Mouse (Mus musculus): ENCODE data around the gene Gcnt2.
"Not testable (repeated sequence)": the region's sequence is repeated elsewhere in the genome, so short reads cannot be mapped to it uniquely, and the experiment has no call there.

Gcnt2 gene

DNA sequence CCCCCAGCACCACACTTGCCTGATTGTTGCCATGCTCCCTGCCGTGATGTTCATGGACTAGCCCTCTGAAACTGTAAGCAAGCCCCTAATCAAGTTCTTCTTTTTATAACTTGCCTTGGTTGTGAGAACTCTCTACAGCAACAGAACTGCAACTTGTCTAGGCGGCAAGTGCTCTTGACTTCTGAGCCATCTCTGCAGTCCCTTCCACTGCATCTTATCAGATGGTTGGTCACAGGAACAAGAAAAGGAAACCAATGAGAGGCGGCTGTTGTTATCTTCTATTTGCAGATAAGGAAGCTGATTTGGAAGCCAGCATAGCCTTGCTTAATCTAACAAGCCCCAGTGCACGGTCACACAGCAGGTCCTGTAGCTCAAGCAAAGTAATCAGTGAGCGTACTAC is 14.5 kb downstream of the Gcnt2 start:
- DNase-seq (ENCODE audit: low spot score in 2 of 2), result peak in 1 of 2 experiments; percentile 24

DNA sequence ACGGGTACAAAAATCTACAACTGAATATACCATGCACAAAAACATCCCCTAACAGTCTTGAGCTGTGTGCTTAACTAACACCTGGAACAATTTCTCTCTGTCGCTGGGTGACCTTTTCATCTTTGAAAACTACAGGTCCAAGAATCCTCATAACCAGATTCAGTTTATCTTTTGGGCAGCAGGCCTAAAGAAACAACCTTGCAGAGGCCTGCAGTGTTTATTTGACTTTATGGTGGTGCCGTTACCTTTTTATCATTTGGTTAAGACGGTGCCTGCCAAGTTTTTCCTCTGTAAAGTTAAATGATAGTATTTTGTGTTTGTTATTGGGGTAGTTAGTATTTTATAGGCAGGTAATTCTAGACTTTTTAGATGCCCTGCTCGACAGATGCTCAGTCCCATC is 15.9 kb downstream of the Gcnt2 start:
- DNase-seq (ENCODE audit: low spot score in 2 of 2), result no peak

DNA sequence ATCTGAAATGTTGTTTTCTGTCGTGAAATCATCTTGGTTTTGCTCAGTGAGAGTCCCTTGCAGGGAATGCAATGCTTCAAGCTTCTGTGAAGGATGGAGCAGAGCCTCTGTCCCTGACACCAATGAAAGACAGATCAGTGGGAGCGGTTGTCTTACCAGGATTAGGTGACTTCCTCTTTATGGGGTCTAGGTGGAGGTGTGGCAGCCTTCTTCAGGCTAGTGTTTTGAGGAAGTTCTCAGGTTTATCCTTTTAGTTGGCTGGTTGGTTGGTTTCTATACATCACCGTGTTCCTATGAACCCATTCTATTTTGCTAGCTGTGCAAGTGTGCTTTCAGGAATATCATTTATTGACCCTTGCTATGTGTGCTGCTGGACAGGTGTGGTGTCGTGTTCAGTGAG is 18.0 kb downstream of the Gcnt2 start:
- no peak for DNase-seq (ENCODE audit: low spot score in 2 of 2)

DNA sequence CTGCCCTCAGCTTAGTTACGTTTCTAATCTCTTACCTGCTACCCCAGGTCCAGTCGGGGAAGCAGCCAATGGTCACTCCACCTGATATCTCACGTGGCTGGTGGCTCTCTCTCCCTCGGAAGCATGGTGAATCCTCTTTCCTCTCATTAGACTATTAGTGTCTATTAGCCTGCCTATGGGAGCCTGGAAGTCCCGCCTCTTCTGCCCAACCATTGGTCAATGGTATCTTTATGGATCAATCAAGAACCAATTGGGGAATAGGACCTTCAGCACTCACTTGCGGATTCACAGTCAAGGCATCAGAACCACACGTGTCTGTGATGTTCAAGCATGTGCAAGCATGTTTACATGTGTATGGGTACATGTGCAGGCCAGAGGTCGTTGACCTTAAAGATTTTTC is 21.0 kb downstream of the Gcnt2 start:
- DNase-seq (ENCODE audit: low spot score in 2 of 2), result no peak

DNA sequence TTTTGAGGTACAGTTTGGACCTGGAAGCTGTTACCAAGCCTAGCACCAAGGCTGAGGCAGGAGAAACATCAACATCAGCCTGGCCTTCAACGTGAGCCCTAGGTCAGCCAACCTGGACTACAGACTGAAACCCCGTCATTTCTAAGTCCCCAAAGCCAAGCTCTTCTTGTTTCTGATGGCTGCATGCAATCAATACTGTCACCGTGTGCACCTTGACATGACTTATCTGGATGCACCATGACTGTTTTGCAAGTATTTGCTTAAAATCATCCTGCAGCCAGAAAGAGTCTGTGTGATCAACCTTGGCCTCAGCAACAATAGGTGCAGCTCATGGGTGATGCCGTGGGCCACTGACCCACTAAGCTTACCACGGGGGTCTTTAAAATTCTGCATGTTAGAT is 23.1 kb downstream of the Gcnt2 start:
- no peak for DNase-seq (ENCODE audit: low spot score in 2 of 2)

DNA sequence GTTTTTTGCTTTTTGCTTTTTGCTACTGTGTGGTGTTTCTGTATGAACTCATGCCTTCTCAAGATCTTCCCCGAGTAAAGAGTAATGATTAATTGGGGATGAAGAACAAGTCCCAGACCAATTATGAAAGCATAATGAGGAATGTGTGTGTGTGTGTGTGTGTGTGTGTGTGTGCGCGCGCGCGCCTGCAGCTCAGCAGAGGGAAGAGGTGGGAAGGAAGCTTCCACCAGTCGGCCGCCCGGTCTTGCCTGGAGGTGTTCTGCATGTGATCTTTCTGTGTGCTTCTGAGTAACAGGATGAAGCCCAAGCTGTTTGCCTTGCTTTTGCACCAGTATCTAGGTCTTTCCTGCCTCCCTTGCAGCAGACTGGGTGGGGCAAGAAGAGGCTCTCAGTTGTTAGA is 24.3 kb downstream of the Gcnt2 start:
- no peak for DNase-seq (ENCODE audit: low spot score in 2 of 2)

DNA sequence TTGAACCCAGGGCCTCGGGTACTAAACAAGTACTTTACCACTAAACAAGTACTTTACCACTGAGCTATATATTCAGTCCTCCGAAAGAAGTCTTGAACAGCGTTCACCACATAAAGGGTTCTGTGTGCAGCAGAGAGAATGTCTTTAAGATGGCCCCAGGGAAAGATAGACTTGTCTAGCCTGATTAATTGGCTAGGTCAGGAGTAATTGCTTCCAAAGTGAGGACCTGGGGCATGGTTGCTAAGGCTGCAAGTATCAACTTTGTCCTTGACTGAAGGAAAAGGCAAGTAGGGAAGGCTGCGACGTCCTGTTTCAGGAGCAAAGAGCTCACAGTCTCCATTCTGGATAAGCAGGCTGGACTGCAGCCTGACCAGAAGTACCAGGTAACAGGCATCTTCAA is 25.3 kb downstream of the Gcnt2 start:
- no peak for DNase-seq (ENCODE audit: low spot score in 2 of 2)

DNA sequence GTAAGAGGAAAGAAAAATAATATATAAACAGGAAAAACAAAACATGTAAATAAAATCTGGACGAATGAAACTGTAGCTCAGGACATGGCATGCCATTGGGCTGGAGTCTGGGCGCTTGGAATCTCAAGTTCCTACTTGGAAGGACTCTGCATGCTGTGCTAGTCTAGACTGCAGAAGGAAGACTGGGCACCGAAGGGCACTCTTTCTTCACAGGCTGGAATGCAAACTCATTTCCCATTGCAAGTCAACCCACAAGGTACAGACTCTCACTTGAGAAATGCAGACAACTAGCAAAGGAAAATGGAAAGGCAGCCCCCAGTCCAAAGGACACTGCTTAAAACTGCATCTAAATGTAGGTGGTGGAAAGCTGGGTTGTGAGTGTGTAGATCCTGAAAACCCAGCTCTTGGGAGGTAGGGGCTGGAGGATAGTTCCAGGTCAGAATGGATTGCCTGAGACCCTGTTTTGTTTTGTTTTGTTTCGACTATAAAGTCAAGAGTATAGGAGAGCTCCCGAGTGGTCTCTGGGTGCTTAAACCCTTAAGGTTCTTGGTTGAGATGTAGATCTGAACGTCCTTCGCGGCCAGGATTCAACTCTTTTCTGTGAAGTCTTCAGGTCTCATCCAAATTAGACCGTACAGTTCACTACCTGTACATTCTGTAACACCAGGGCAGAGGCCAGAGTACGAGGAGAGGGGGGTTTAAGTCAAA is 26.5 kb downstream of the Gcnt2 start:
- no peak for DNase-seq (ENCODE audit: low spot score in 2 of 2)

DNA sequence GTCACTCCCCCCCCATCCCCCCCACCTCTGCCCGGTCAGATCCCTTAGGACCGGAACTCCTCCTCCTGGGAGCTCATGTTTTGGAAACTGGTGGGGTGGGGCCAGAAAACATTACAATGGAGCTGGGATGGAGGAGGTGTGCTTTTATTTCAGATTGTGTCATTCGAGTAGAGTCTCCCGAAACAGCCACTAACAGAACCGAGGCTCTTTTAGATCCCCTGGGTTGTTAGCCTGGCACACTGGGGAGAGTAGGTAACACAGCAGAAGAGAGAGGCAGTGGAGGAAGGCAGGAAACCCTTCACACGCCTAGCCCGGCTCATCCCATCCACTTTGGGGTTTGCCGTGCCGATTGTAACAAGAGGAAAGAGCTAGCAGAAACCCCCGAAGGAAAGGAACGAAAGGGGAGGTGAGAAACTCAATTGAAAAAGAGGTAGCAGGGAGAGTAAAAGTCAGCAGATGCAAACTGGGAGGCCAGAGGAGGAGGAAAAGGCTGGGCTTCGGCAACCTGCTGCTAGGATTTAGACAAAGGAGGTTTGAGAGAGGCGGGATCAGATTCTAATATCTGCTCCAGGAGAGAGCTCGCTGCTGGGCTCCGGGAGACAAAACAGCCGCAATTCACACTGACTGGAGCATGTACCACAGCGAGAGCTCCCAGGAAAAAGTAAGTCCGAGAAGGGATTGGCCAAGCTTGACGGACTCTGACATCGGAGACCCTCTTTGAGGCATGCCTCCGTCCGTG is 27.3 kb downstream of the Gcnt2 start:
- DNase-seq (ENCODE audit: low spot score in 2 of 2), result peak in 1 of 2 experiments; percentile 14

DNA sequence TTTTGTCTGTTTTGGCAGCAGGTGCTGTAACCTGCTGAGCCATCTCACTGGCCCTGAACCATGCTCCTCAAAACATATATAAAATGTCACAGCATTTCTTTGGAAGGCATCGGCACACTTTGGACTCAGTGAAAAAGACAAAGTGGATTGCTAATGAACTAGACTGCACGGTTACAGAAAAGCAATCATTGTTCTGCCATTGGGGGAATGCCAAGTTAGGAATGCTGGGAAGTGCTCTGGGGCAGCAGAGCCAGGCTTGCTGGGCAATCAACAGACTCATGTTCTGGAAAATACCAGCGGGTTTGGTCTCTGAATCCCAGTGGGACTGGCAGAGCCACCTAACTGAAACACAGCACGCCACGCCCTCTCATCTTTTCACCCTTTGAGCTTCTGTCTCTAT is 31.0 kb downstream of the Gcnt2 start:
- DNase-seq (ENCODE audit: low spot score in 2 of 2), result no peak

DNA sequence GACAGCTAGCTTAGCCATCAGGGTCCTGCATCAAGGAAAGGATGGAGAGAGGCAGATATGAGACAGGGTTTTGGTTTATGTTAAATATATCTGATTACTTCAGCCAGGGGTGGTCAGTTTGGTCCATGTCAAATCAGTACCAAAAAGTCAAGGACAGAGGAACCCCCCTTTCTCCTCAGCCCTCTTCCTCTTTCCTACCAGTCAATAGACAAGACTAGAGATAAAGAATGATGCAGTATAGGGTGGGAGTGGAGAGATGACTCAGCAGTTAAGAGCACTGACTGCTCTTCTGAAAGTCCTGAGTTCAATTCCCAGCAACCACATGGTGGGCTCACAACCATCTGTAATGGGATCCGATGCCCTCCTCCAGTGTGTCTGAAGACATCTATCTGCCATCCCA is 31.8 kb downstream of the Gcnt2 start:
- not testable (repeated sequence) for DNase-seq (ENCODE audit: low spot score in 2 of 2)

DNA sequence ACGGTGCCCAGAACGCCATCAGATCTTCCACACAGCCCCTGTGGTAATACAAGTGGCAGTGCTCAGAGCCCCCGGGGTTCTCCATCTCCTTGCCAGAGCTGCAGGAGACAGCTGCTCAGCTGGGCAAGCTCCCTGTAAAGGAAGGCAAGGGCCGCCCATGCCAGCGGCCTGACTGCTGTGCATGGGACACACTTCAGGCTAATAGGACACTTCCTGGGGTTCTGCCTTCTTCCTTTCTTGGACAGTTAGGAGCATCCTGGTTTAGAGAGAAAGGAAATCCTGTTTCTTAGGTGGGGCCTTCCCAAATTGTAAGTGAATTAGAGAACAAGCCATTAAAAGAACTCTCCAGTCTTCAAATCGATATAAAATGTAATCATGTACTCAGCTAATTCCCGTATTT is 32.5 kb downstream of the Gcnt2 start:
- DNase-seq (ENCODE audit: low spot score in 2 of 2), result no peak

DNA sequence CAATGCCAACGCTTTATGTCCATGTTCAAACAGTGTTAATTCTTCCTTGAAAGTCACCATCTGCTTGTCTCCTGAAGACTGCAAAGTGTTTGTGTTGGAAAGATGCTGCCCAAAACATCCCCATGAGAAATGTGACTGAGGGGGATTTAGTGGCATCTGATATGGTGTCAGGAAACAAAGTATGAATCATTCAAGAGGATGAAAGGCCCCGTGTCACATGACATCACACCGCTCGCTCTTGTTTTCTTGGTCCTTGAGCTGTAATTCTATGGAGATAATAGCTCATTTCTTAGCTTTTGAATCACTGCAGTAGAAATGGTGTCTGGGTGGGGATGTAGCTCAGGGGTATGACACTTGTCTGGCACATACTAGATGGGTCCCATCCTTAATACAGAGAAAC is 33.0 kb downstream of the Gcnt2 start:
- no peak for DNase-seq (ENCODE audit: low spot score in 2 of 2)

DNA sequence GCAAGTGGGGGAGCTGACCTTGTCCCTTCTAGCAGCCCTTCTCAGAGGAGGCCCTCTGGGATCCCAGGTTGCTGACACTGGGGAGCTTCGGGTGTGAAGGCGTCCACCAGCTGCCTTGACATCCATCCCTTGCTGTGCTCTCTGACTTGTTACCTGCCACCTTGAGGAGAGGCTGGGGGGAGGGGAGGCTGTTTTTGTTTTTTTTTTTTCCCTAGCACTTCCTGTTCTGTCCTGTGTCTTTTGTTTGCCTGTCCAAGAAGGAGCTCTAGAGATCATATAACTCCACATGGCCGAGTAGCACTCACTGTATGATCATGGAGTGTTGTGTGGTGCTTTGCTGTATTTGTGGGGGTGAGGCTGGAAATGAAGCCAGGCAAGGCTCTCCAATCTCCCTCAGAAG is 34.0 kb downstream of the Gcnt2 start:
- DNase-seq (ENCODE audit: low spot score in 2 of 2), result no peak

DNA sequence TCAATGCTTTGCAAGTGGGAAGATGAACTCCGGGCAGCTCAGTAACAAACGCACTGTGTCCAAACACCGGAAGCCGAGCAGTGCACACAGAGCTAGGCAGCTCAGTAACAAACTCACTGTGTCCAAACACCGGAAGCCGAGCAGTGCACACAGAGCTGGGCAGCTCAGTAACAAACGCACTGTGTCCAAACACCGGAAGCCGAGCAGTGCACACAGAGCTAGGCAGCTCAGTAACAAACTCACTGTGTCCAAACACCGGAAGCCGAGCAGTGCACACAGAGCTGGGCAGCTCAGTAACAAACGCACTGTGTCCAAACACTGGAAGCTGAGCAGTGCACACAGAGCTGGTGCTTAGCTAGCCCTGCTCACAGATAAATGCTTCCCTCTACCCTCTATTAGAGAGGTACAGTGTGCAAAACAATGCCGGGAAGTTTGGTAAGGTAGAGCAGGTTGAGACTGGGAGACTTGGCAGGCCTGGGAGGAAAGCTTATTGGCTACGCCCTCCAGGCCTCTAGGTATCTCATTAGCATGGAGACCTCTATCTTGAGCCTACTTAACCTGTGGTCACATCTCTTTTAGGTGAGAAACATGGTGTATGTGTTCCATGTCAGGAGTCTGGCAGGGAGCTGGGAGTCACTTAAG is 38.6 kb downstream of the Gcnt2 start:
- not testable (repeated sequence) for DNase-seq (ENCODE audit: low spot score in 2 of 2)

DNA sequence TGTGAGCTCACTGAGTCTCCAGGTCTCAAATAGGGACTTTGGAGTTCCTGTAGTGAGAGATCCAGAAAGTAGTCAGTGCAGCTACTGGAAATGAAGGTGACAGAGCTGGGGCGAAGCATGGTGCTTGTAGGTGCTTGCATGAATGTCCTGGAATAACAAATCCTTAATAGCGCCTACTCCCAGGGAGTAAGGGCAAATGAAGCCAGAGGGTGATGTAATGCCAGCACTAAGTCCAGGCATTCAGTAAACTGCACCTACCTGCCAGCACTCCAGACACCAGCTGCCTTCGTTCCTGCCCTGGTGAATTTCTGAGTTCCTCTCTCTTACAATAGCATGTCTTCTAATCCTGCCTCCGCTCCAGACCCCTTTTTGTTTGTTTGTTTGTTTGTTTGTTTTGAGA is 39.1 kb downstream of the Gcnt2 start:
- no peak for DNase-seq (ENCODE audit: low spot score in 2 of 2)

DNA sequence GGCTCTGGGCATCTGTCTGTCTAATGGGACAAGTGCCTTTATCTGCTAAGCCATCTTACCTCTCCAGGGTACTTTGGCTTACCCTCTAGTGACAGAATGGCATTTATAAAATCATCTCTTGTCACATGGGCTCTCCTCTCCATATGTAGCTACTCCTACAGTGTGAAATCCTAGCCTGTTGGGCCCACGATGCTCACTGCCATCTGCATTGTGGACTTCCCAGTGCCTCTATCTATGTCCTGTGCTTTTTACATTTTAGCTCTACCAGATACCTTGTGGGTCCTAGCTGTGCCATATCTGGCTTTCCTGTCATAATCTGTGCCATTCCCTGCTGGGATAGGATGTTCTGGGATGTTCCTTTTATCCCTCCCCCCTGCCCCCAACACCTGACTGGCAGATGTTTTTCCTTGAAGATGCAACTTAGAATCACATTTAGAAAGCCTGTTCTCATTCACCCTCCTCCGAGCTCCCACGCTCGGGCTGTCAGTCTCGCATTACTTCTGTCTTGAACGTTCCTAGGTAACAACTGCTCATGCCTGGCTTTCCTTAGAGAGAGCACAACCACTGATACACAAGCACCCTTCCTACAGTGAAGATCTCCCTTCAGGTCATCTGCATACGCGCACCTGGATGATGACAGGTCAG is 39.9 kb downstream of the Gcnt2 start:
- DNase-seq (ENCODE audit: low spot score in 2 of 2), result no peak

DNA sequence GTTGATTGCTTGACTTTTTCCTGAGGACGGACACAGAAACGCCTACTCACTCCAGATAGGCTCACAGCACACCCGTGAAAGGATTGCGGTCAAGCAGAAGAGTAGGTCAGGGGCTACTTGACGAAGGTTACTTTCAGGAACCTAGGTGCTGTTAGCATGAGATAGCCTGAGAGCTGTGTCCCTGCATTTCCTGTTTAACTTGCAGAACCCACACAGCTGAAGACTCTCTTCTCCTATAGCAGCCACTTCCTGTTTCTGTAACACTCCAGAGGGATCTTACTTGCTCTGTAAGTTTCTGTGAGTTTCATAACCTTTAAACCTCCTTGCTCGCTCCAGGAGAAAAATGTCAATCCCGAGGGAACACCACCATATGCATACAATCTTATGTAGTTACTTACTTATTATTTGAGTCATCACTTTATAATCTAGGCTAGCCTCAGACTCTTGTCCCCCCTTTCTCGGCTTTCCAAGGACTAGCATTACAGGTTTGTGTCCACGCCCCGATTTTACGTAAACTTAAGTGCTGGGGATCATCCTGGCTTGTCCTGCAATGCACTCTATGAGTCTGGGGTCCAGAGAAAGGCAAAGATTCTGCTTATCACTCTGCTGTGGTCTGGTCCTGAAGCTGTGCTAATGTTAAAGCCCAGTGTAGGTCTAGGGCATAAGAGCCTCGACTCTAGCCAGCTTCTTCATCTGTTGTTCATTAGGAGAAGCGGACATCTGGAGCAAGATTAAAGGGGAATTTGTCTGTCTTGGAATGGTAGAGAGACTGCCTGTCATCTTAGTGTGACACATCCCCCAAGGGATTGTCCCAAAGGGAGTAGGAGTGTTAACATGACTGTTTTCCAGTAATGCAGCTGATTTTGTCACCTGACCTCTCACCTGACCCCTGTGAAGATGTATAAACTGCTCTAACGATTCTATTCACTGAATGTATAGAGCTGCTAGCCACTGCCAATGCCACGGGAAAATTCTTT is 40.7 kb downstream of the Gcnt2 start:
- DNase-seq (ENCODE audit: low spot score in 2 of 2), result no peak

DNA sequence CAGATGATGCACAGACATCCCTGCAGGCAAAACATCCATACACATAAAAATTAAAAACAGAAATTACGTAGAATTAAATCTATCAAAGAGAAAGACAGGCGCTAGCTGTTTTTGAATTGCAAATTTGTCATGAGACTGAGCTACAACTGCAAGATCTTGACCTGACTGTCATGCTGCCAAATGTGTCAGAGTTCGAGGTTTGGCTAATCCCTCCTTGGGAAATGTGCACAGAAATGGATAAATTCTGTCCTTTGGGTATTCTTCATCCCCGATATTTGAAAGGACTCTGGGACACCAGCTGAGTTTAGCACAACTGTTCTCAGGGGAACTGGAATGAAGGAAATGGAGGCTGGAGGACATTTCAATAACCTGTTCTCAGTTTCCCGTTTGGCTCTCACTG is 41.7 kb downstream of the Gcnt2 start:
- no peak for DNase-seq (ENCODE audit: low spot score in 2 of 2)

DNA sequence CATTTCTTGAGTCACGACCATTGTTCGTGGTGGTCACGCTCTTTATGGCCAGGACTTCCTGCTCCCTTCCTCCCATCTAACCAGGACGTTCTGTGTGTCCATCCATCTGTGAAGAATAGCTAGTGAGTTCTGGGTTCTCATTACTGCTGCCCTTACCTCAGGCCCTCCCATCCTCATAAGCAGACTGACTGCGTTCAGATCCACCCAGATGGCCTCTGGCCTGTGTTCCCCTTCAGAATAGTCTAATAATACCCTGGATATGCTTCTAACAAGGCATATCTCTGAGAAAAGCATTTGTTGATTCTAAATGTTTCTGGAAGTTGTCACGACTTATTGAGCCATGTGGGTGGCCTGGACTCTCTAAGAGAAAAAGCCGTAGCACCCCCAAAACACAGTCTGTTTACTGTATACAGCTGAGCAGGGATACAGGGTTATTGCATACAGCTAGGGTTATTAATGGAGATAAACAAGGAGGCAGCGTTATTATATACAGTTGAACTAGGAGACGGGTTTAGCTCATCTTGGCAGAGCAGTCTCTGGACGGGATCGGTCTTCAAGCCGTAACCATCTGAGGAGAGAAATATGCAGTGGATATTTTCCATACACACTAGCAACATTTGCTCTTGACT is 42.4 kb downstream of the Gcnt2 start:
- DNase-seq (ENCODE audit: low spot score in 2 of 2), result no peak

DNA sequence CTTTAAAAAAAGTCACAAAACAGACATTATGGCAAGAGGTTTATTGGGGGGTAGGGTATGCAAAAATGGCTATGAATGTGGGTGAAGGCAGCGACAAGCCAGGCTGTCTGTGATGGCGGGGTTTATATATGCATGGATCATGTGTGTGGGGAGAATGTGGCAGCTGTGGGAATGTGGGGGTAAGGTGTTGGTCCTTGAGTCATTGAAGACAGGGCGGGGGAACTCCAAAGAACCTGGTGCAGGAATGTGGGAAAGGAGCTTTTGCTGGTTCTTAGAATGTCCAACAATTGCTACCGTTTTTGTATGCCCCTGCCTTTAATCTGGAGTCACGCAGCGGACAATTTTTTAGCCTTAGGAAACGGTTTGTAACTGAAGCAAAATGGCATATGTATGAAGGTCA is 44.5 kb downstream of the Gcnt2 start:
- no peak for DNase-seq (ENCODE audit: low spot score in 2 of 2)
